Mouse (Mus musculus) liver, embryonic 14.5 days (tissue): Measurements from ENCODE around the gene Gm37240. TPM values are rescaled to one million over a fixed set of nuclear protein-coding genes. Genes with fewer than 3 reads are reported as not detected.

ENCODE experiments used
- ATAC-seq: fragments of 200-750 bp; cut with Nextera tagmentation; 2 replicates; pipeline ENCODE4 v1.8.0; 2017; ENCODE audit warnings: moderate number of reproducible peaks, mild to moderate bottlenecking, moderate library complexity; ENCODE audit not compliant: insufficient read depth
- DNase-seq, 3 experiments: peaks; one replicate each; pipeline ENCODE4 v3.0.0-alpha.2; 2012 to 2013; ENCODE audit warnings: low read depth in 3 of 3, low spot score in 3 of 3
- H3K27ac ChIP-seq: fragments of 300-500 bp; sonication (generic); 2 replicates; pipeline ENCODE4 v1.5.1; 2014; ENCODE audit warnings: moderate library complexity, mild to moderate bottlenecking, control low read depth, inconsistent platforms
- H3K27me3 ChIP-seq: fragments of 300-500 bp; sonication (generic); 2 replicates; pipeline ENCODE4 v1.6.1; 2014; ENCODE audit warnings: mild to moderate bottlenecking, low read length, moderate library complexity; ENCODE audit not compliant: control insufficient read depth, insufficient read depth
- H3K36me3 ChIP-seq: fragments of 300-500 bp; sonication (generic); replicated peaks from 2 replicates; pipeline ENCODE4 v1.6.1; 2014; ENCODE audit warnings: low read depth; ENCODE audit not compliant: control insufficient read depth, insufficient read depth
- H3K4me1 ChIP-seq, 2 experiments: fragments of 200-500 bp in 1 of 2; fragments of 300-500 bp in 1 of 2; sonication (generic) in 1 of 2; replicated peaks; 2 replicates each; pipeline ENCODE4 v1.6.1; 2012 to 2014; ENCODE audit warnings: antibody characterized with exemption in 1 of 2, inconsistent platforms in 1 of 2, low read length in 1 of 2; ENCODE audit not compliant: control insufficient read depth in 2 of 2, insufficient read depth in 2 of 2
- H3K4me2 ChIP-seq: fragments of 300-500 bp; sonication (generic); 2 replicates; pipeline ENCODE4 v1.6.1; 2014; ENCODE audit warnings: low read depth, mild to moderate bottlenecking, control low read depth, moderate library complexity
- H3K4me3 ChIP-seq, 2 experiments: fragments of 200-500 bp in 1 of 2; fragments of 300-500 bp in 1 of 2; sonication (generic) in 1 of 2; 2 replicates each; pipeline ENCODE4 v1.5.1; 2012 to 2014; ENCODE audit warnings: low read depth in 2 of 2, low read length in 2 of 2, mild to moderate bottlenecking in 2 of 2, control low read depth in 1 of 2, inconsistent platforms in 1 of 2, moderate library complexity in 1 of 2; ENCODE audit not compliant: insufficient read depth in 1 of 2
- H3K9ac ChIP-seq: fragments of 300-500 bp; sonication (generic); replicated peaks from 2 replicates; pipeline ENCODE4 v1.6.1; 2014; ENCODE audit warnings: mild to moderate bottlenecking, control low read depth, moderate library complexity
- H3K9me3 ChIP-seq: fragments of 300-500 bp; sonication (generic); 2 replicates; pipeline ENCODE4 v1.6.1; 2016; ENCODE audit warnings: low read length, mixed read lengths; ENCODE audit not compliant: control insufficient read depth
- CTCF ChIP-seq: IDR thresholded peaks from 2 replicates; pipeline ENCODE4 v1.5.1; 2016; ENCODE audit warnings: antibody characterized with exemption, low read depth, control low read depth
- EP300 ChIP-seq: IDR thresholded peaks from 2 replicates; pipeline ENCODE4 v1.6.1; 2016; ENCODE audit warnings: antibody characterized with exemption, low read depth
- WGBS: fragments of 180-500 bp; shearing (Covaris S2); extraction: QIAGEN DNeasy Blood & Tissue Kit; methylation state at CpG from one replicate; pipeline ENCODE4 v1.1.7; 2014; ENCODE audit not compliant: insufficient replicate concordance; 5-methylcytosine and 5-hydroxymethylcytosine counted together
- polyA plus RNA-seq, 2 experiments: library from polyadenylated mRNA; depleted of rRNA in 1 of 2; stranded (reverse) in 1 of 2; unstranded in 1 of 2; fragments of >200 nt; fragmentation: Nextera tagmentation in 1 of 2; extraction: Ambion mirVana in 1 of 2; gene quantifications; 2 replicates each; pipeline versions ENCODE4 v1.2.1 to v1.2.3; 2012 to 2014

The Gm37240 gene
- polyA plus RNA-seq, 2 experiments: 0.03 to 0.30 TPM

- 49% methylated on average over 4 of the region's 4 CpGs for WGBS
- Histone ChIP-seq H3K4me1 (no peaks in the 10 kb centered on the region), H3K4me2 (no peak overlapping the region), H3K27ac (no peak overlapping the region), H3K9me3 (no peaks in the 10 kb centered on the region), H3K9ac (no peak overlapping the region), H3K27me3 (no peaks in the 10 kb centered on the region), H3K4me3 (no peak overlapping the region), H3K36me3 (no peaks in the 10 kb centered on the region)
- no peak for TF ChIP-seq CTCF
- no peak for TF ChIP-seq EP300
- no peak for DNase-seq
- no peak for ATAC-seq
Measured at GRCm38 (mm10) chr3:85496146-85496545, 391.2 kb downstream of the Gm37240 start.

GRCm38 (mm10) chr3:85493796-85494195 lies 393.5 kb downstream of the Gm37240 start:
- Histone ChIP-seq H3K36me3 (no peaks in the 10 kb centered on the region), H3K27me3 (no peaks in the 10 kb centered on the region), H3K9me3 (no peaks in the 10 kb centered on the region), H3K4me2 (no peak overlapping the region), H3K4me1 (no peaks in the 10 kb centered on the region), H3K4me3 (no peak overlapping the region), H3K27ac (no peak overlapping the region), H3K9ac (no peak overlapping the region)
- ATAC-seq (no peak), DNase-seq (no peak)
- no peak for TF ChIP-seq EP300
- no peak for TF ChIP-seq CTCF
- 61% methylated on average over 8 of the region's 8 CpGs for WGBS

- no peak overlapping the region for H3K9ac ChIP-seq
- H3K4me3 ChIP-seq: no peak overlapping the region
- no peaks in the 10 kb centered on the region for H3K4me1 ChIP-seq
- no peak overlapping the region for H3K4me2 ChIP-seq
- no peaks in the 10 kb centered on the region for H3K27me3 ChIP-seq
- ATAC-seq: no peak
- H3K9me3 ChIP-seq: no peaks in the 10 kb centered on the region
- TF ChIP-seq CTCF (no peak), EP300 (no peak)
- no peak for DNase-seq
- 65% methylated on average over 3 of the region's 3 CpGs for WGBS
- no peak overlapping the region for H3K27ac ChIP-seq
- no peaks in the 10 kb centered on the region for H3K36me3 ChIP-seq
Measured at GRCm38 (mm10) chr3:85490204-85490603, 397.1 kb downstream of the Gm37240 start.

- Histone ChIP-seq H3K36me3 (no peaks in the 10 kb centered on the region), H3K9me3 (no peaks in the 10 kb centered on the region), H3K9ac (no peak overlapping the region), H3K27ac (no peak overlapping the region), H3K4me1 (no peaks in the 10 kb centered on the region), H3K4me2 (no peak overlapping the region), H3K4me3 (no peak overlapping the region), H3K27me3 (no peaks in the 10 kb centered on the region)
- 70% methylated on average over 6 of the region's 6 CpGs for WGBS
- DNase-seq: no peak
- no peak for TF ChIP-seq EP300
- no peak for TF ChIP-seq CTCF
- ATAC-seq: no peak
Measured at GRCm38 (mm10) chr3:85487379-85487778, 399.9 kb downstream of the Gm37240 start.

GRCm38 (mm10) chr3:85485536-85486190 lies 401.7 kb downstream of the Gm37240 start:
- H3K9ac ChIP-seq: no peak overlapping the region
- no peaks in the 10 kb centered on the region for H3K9me3 ChIP-seq
- TF ChIP-seq CTCF (no peak), EP300 (no peak)
- no peaks in the 10 kb centered on the region for H3K4me1 ChIP-seq
- H3K4me2 ChIP-seq: no peak overlapping the region
- no peak overlapping the region for H3K4me3 ChIP-seq
- no peaks in the 10 kb centered on the region for H3K27me3 ChIP-seq
- no peak for ATAC-seq
- 58% methylated on average over 3 of the region's 3 CpGs for WGBS
- H3K27ac ChIP-seq: no peak overlapping the region
- H3K36me3 ChIP-seq: no peaks in the 10 kb centered on the region
- no peak for DNase-seq
